Mouse (Mus musculus): ENCODE data around the gene Dek. TPM values are rescaled to one million over a fixed set of nuclear protein-coding genes. Genes with fewer than 3 reads are reported as not detected.

Dek gene
- total and polyA plus RNA-seq, 3 experiments, result 97.9 to 5,191 (median 207) TPM

- no peak for DNase-seq (ENCODE audit: low read depth, low spot score)
- Histone ChIP-seq H3K9ac (ENCODE audit: control insufficient read depth, low read depth, low read length, poor library complexity, severe bottlenecking) (no peak overlapping the region), H3K36me3 (ENCODE audit: control insufficient read depth in 1 of 2, insufficient read depth in 2 of 2, low read length in 2 of 2) (no peaks in the 10 kb centered on the region), H3K9me3 (replicated peaks; ENCODE audit: insufficient read depth, low read length) (no peaks in the 10 kb centered on the region), H3K27me3 (ENCODE audit: control insufficient read depth in 1 of 2, insufficient read depth in 2 of 2, low read length in 2 of 2) (peaks cover 0 to 2% of the 10 kb centered on the region in 2 experiments; a peak in 1 of 4 replicates), H3K4me1 (ENCODE audit: control insufficient read depth in 1 of 2, insufficient read depth in 2 of 2, low read length in 2 of 2) (no peaks in the 10 kb centered on the region), H3K27ac (ENCODE audit: control insufficient read depth, low read depth, low read length) (no peak overlapping the region), H3K4me3 (ENCODE audit: control insufficient read depth in 1 of 2, insufficient read depth in 1 of 2, low read depth in 2 of 2, low read length in 2 of 2) (no peak overlapping the region), H3K79me2 (ENCODE audit: control insufficient read depth, insufficient read depth, low read length, poor library complexity) (no peaks in the 10 kb centered on the region)
- TF ChIP-seq SIN3A (IDR thresholded peaks at IDR 0.05; ENCODE audit: low read length), result no peak
- no peak for TF ChIP-seq KAT2A (conservative IDR thresholded peaks at IDR 0.05; ENCODE audit: low read depth, low read length)
- TF ChIP-seq ZNF384 (IDR thresholded peaks at IDR 0.05; ENCODE audit: low read depth, low read length), result no peak
- no peak for TF ChIP-seq EP300 (IDR thresholded peaks at IDR 0.05; ENCODE audit: low read depth in 1 of 2, low read length in 2 of 2)
- no peak for TF ChIP-seq USF2 (IDR thresholded peaks at IDR 0.05; ENCODE audit: borderline replicate concordance in 1 of 2, insufficient read depth in 1 of 2, low read depth in 1 of 2, low read length in 2 of 2)
- TF ChIP-seq NRF1 (IDR thresholded peaks at IDR 0.05; ENCODE audit: insufficient read depth, low read depth, low read length, poor library complexity, severe bottlenecking), result no peak
- no peak for TF ChIP-seq MXI1 (IDR thresholded peaks at IDR 0.05; ENCODE audit: low read depth, low read length)
- TF ChIP-seq NELFE (IDR thresholded peaks at IDR 0.05; ENCODE audit: low read depth, low read length), result no peak
- no peak for TF ChIP-seq MAZ (IDR thresholded peaks at IDR 0.05; ENCODE audit: low read depth, low read length)
- no peak for TF ChIP-seq MAX (IDR thresholded peaks at IDR 0.05; ENCODE audit: low read length)
- no peak for TF ChIP-seq POLR2AphosphoS5 (IDR thresholded peaks at IDR 0.05; ENCODE audit: borderline replicate concordance, low read depth, low read length)
- TF ChIP-seq JUND (IDR thresholded peaks at IDR 0.05; ENCODE audit: low read depth, low read length), result no peak
- TF ChIP-seq TBP (IDR thresholded peaks at IDR 0.05; ENCODE audit: low read depth, low read length), result no peak
- no peak for TF ChIP-seq RAD21 (IDR thresholded peaks at IDR 0.05; ENCODE audit: low read depth, low read length)
- no peak for TF ChIP-seq UBTF (IDR thresholded peaks at IDR 0.05; ENCODE audit: borderline replicate concordance, insufficient read depth, low read depth, low read length)
- no peak for TF ChIP-seq ZC3H11A (IDR thresholded peaks at IDR 0.05; ENCODE audit: low read depth, low read length)
- no peak for TF ChIP-seq SMC3 (IDR thresholded peaks at IDR 0.05; ENCODE audit: low read depth, low read length)
- no peak for TF ChIP-seq MAFK (IDR thresholded peaks at IDR 0.05; ENCODE audit: borderline replicate concordance, low read depth, low read length)
- no peak for TF ChIP-seq TAL1 (IDR thresholded peaks at IDR 0.05; ENCODE audit: low read length)
These were observed 47.2 kb upstream of the Dek start for GRCm38 (mm10) chr13:47153206-47153605.

GRCm38 (mm10) chr13:47152390-47152789 lies 46.4 kb upstream of the Dek start:
- Histone ChIP-seq H3K4me1 (ENCODE audit: control insufficient read depth in 1 of 2, insufficient read depth in 2 of 2, low read length in 2 of 2) (no peaks in the 10 kb centered on the region), H3K4me3 (ENCODE audit: control insufficient read depth in 1 of 2, insufficient read depth in 1 of 2, low read depth in 2 of 2, low read length in 2 of 2) (no peak overlapping the region), H3K79me2 (ENCODE audit: control insufficient read depth, insufficient read depth, low read length, poor library complexity) (no peaks in the 10 kb centered on the region), H3K27ac (ENCODE audit: control insufficient read depth, low read depth, low read length) (no peak overlapping the region), H3K36me3 (ENCODE audit: control insufficient read depth in 1 of 2, insufficient read depth in 2 of 2, low read length in 2 of 2) (no peaks in the 10 kb centered on the region), H3K9me3 (replicated peaks; ENCODE audit: insufficient read depth, low read length) (no peaks in the 10 kb centered on the region), H3K27me3 (ENCODE audit: control insufficient read depth in 1 of 2, insufficient read depth in 2 of 2, low read length in 2 of 2) (peaks cover 0 to 2% of the 10 kb centered on the region in 2 experiments; a peak in 1 of 4 replicates), H3K9ac (ENCODE audit: control insufficient read depth, low read depth, low read length, poor library complexity, severe bottlenecking) (no peak overlapping the region)
- peak; percentile 45 for DNase-seq (ENCODE audit: low read depth, low spot score)
- TF ChIP-seq ZC3H11A (IDR thresholded peaks at IDR 0.05; ENCODE audit: low read depth, low read length) (peak; percentile 41; the same call in 1 of the 2 replicates), CTCF (IDR thresholded peaks at IDR 0.05 in 2 of 3, conservative IDR thresholded peaks at IDR 0.05 in 1 of 3; ENCODE audit: control insufficient read depth in 1 of 3, insufficient read depth in 1 of 3, low read depth in 2 of 3, low read length in 3 of 3, poor library complexity in 1 of 3, severe bottlenecking in 1 of 3) (peak; percentile 41 to 66 (median 66)), EP300 (IDR thresholded peaks at IDR 0.05; ENCODE audit: low read depth in 1 of 2, low read length in 2 of 2) (no peak), RAD21 (IDR thresholded peaks at IDR 0.05; ENCODE audit: low read depth, low read length) (peak; percentile 69), POLR2AphosphoS5 (IDR thresholded peaks at IDR 0.05; ENCODE audit: borderline replicate concordance, low read depth, low read length) (no peak), SMC3 (IDR thresholded peaks at IDR 0.05; ENCODE audit: low read depth, low read length) (peak; percentile 59)

Data from MEL (cell line).